Mouse (Mus musculus) right cerebral cortex, adult 2 months (tissue): ENCODE measurements around the gene Hoxa9.
A peak's percentile ranks its signal among the peaks of the same experiment; 100 is the strongest.

ENCODE experiments used
- DNase-seq, 2 experiments: peaks; one replicate each; pipeline ENCODE4 v3.0.0; 2021 to 2022; ENCODE audit warnings: low spot score in 2 of 2

The Hoxa9 gene

GRCm38 (mm10) chr6:52230516-52231165, at the start of gene Hoxa9:
Gene Hoxa9 (minus strand): TSS chr6:52231089.
- no peak for DNase-seq

- DNase-seq = no peak
These were observed 46.0 kb upstream of the Hoxa9 start for GRCm38 (mm10) chr6:52276920-52277319.

- no peak for DNase-seq
These were observed 45.5 kb upstream of the Hoxa9 start for GRCm38 (mm10) chr6:52276382-52276781.

GRCm38 (mm10) chr6:52275563-52276280, 44.8 kb upstream of the Hoxa9 start:
- DNase-seq = no peak

- DNase-seq = no peak
These were observed 43.7 kb upstream of the Hoxa9 start for GRCm38 (mm10) chr6:52274576-52274975.

- no peak for DNase-seq
These were observed 42.9 kb upstream of the Hoxa9 start for GRCm38 (mm10) chr6:52273656-52274280.

GRCm38 (mm10) chr6:52272766-52273655, 42.1 kb upstream of the Hoxa9 start:
- DNase-seq = no peak

GRCm38 (mm10) chr6:52270494-52271480, 39.9 kb upstream of the Hoxa9 start:
- peak; percentile 74 to 75 for DNase-seq

GRCm38 (mm10) chr6:52268756-52269155, 37.9 kb upstream of the Hoxa9 start:
- no peak for DNase-seq

GRCm38 (mm10) chr6:52268341-52268740, 37.5 kb upstream of the Hoxa9 start:
- DNase-seq = no peak

- no peak for DNase-seq
These were observed 36.8 kb upstream of the Hoxa9 start for GRCm38 (mm10) chr6:52267691-52268090.

GRCm38 (mm10) chr6:52267221-52267620, 36.3 kb upstream of the Hoxa9 start:
- peak in 1 of 2 experiments; percentile 1 for DNase-seq

- DNase-seq = no peak
These were observed 35.7 kb upstream of the Hoxa9 start for GRCm38 (mm10) chr6:52266666-52266985.

- DNase-seq = no peak
These were observed 35.2 kb upstream of the Hoxa9 start for GRCm38 (mm10) chr6:52265913-52266665.

GRCm38 (mm10) chr6:52265306-52265912, 34.5 kb upstream of the Hoxa9 start:
- DNase-seq = no peak

GRCm38 (mm10) chr6:52264106-52264790, 33.4 kb upstream of the Hoxa9 start:
- no peak for DNase-seq

GRCm38 (mm10) chr6:52263321-52263585, 32.4 kb upstream of the Hoxa9 start:
- DNase-seq = no peak

- DNase-seq = peak in 1 of 2 experiments; percentile 2
These were observed 31.8 kb upstream of the Hoxa9 start for GRCm38 (mm10) chr6:52262463-52263320.
